Mouse (Mus musculus) MEL (cell line): ENCODE measurements at regions not wholly inside any gene's neighbourhood (a gene's known extent, or its start where the extent isn't known, plus 50 kb on each side); places are given as distances from the start of the nearest gene placed in this dataset.

Experiments used
- DNase-seq: peaks from one replicate; pipeline ENCODE4 v3.0.0; 2011; ENCODE audit warnings: low read depth, low spot score
- H3K27ac ChIP-seq: 2 replicates; pipeline ENCODE4 v1.5.1; 2012; ENCODE audit warnings: low read depth, mild to moderate bottlenecking, control low read depth, low read length, moderate library complexity; ENCODE audit not compliant: control insufficient read depth
- H3K27me3 ChIP-seq, 2 experiments: fragments of 150-350 bp in 1 of 2; sonication (generic) in 1 of 2; 2 replicates each; pipeline ENCODE4 v1.6.1; 2012; ENCODE audit warnings: low read length in 2 of 2, mild to moderate bottlenecking in 2 of 2, improper control_type of control experiment in 1 of 2, moderate library complexity in 1 of 2; ENCODE audit not compliant: insufficient read depth in 2 of 2, control insufficient read depth in 1 of 2
- H3K36me3 ChIP-seq, 2 experiments: 2 replicates each; pipeline ENCODE4 v1.6.1; 2012 to 2014; ENCODE audit warnings: low read length in 2 of 2, improper control_type of control experiment in 1 of 2, inconsistent platforms in 1 of 2, mild to moderate bottlenecking in 1 of 2; ENCODE audit not compliant: insufficient read depth in 2 of 2, control insufficient read depth in 1 of 2
- H3K4me1 ChIP-seq, 2 experiments: fragments of 150-350 bp in 1 of 2; sonication (generic) in 1 of 2; 2 replicates each; pipeline ENCODE4 v1.6.1; 2012; ENCODE audit warnings: low read length in 2 of 2, improper control_type of control experiment in 1 of 2, mild to moderate bottlenecking in 1 of 2; ENCODE audit not compliant: insufficient read depth in 2 of 2, control insufficient read depth in 1 of 2
- H3K4me3 ChIP-seq, 2 experiments: fragments of 150-350 bp in 1 of 2; sonication (generic) in 1 of 2; 2 replicates each; pipeline ENCODE4 v1.5.1; 2012; ENCODE audit warnings: low read depth in 2 of 2, low read length in 2 of 2, mild to moderate bottlenecking in 2 of 2, moderate library complexity in 2 of 2, control low read depth in 1 of 2, improper control_type of control experiment in 1 of 2; ENCODE audit not compliant: control insufficient read depth in 1 of 2, insufficient read depth in 1 of 2
- H3K79me2 ChIP-seq: 2 replicates; pipeline ENCODE4 v1.6.1; 2012; ENCODE audit warnings: mild to moderate bottlenecking, low read length, moderate library complexity; ENCODE audit not compliant: control insufficient read depth, poor library complexity, insufficient read depth
- H3K9ac ChIP-seq: 2 replicates; pipeline ENCODE4 v1.6.1; 2012; ENCODE audit warnings: low read depth, mild to moderate bottlenecking, control low read depth, low read length, moderate library complexity; ENCODE audit not compliant: control insufficient read depth, poor library complexity, severe bottlenecking
- H3K9me3 ChIP-seq: fragments of 150-350 bp; sonication (generic); replicated peaks from 2 replicates; pipeline ENCODE4 v1.6.1; 2012; ENCODE audit warnings: mild to moderate bottlenecking, low read length, improper control_type of control experiment, moderate library complexity; ENCODE audit not compliant: insufficient read depth
- CTCF ChIP-seq, 3 experiments: IDR thresholded peaks in 2 of 3; conservative IDR thresholded peaks in 1 of 3; 2 replicates each; pipeline ENCODE4 v1.5.1; 2011 to 2012; ENCODE audit warnings: low read length in 3 of 3, low read depth in 2 of 3, mild to moderate bottlenecking in 2 of 3, improper control_type of control experiment in 1 of 3, inconsistent platforms in 1 of 3, mixed read lengths in 1 of 3, moderate library complexity in 1 of 3; ENCODE audit not compliant: control insufficient read depth in 1 of 3, insufficient read depth in 1 of 3, poor library complexity in 1 of 3, severe bottlenecking in 1 of 3
- E2F4 ChIP-seq: IDR thresholded peaks from 2 replicates; pipeline ENCODE4 v1.6.1; 2011; ENCODE audit warnings: low read depth, low read length, improper control_type of control experiment, borderline replicate concordance
- ELF1 ChIP-seq: IDR thresholded peaks from 2 replicates; pipeline ENCODE4 v1.6.1; 2014; ENCODE audit warnings: low read depth, mild to moderate bottlenecking, inconsistent platforms, low read length, improper control_type of control experiment, moderate library complexity
- ETS1 ChIP-seq: IDR thresholded peaks from 2 replicates; pipeline ENCODE4 v1.6.1; 2012; ENCODE audit warnings: low read depth, mild to moderate bottlenecking, inconsistent platforms, low read length, improper control_type of control experiment, moderate library complexity
- GATA1 ChIP-seq: IDR thresholded peaks from 2 replicates; pipeline ENCODE4 v1.6.1; 2011; ENCODE audit warnings: low read depth, low read length, improper control_type of control experiment
- HCFC1 ChIP-seq: IDR thresholded peaks from 2 replicates; pipeline ENCODE4 v1.6.1; 2012; ENCODE audit warnings: low read depth, mild to moderate bottlenecking, inconsistent platforms, low read length, improper control_type of control experiment, moderate library complexity
- MAZ ChIP-seq: IDR thresholded peaks from 2 replicates; pipeline ENCODE4 v1.6.1; 2012; ENCODE audit warnings: low read depth, mild to moderate bottlenecking, inconsistent platforms, low read length, improper control_type of control experiment
- MEF2A ChIP-seq: IDR thresholded peaks from 2 replicates; pipeline ENCODE4 v1.6.1; 2014; ENCODE audit warnings: low read depth, mild to moderate bottlenecking, inconsistent platforms, low read length, improper control_type of control experiment; ENCODE audit not compliant: poor library complexity, insufficient replicate concordance, severe bottlenecking; ENCODE audit errors: extremely low read depth
- MXI1 ChIP-seq: IDR thresholded peaks from 2 replicates; pipeline ENCODE4 v1.6.1; 2011; ENCODE audit warnings: mild to moderate bottlenecking, low read depth, low read length, improper control_type of control experiment
- MYB ChIP-seq: IDR thresholded peaks from 2 replicates; pipeline ENCODE4 v1.6.1; 2011; ENCODE audit warnings: mild to moderate bottlenecking, low read depth, low read length, improper control_type of control experiment
- NELFE ChIP-seq: IDR thresholded peaks from 2 replicates; pipeline ENCODE4 v1.6.1; 2011; ENCODE audit warnings: low read depth, low read length, improper control_type of control experiment
- NRF1 ChIP-seq: IDR thresholded peaks from 2 replicates; pipeline ENCODE4 v1.6.1; 2014; ENCODE audit warnings: low read depth, mild to moderate bottlenecking, inconsistent platforms, low read length, improper control_type of control experiment, moderate library complexity; ENCODE audit not compliant: poor library complexity, insufficient read depth, severe bottlenecking
- RAD21 ChIP-seq: IDR thresholded peaks from 2 replicates; pipeline ENCODE4 v1.6.1; 2011; ENCODE audit warnings: mild to moderate bottlenecking, low read depth, low read length, improper control_type of control experiment
- RCOR1 ChIP-seq: IDR thresholded peaks from 2 replicates; pipeline ENCODE4 v1.6.1; 2012; ENCODE audit warnings: low read depth, mild to moderate bottlenecking, inconsistent platforms, low read length, improper control_type of control experiment
- SIN3A ChIP-seq: IDR thresholded peaks from 2 replicates; pipeline ENCODE4 v1.6.1; 2012; ENCODE audit warnings: low read length, improper control_type of control experiment, inconsistent platforms
- SMC3 ChIP-seq: IDR thresholded peaks from 2 replicates; pipeline ENCODE4 v1.6.1; 2011; ENCODE audit warnings: low read depth, low read length, improper control_type of control experiment
- TAL1 ChIP-seq: IDR thresholded peaks from 2 replicates; pipeline ENCODE4 v1.6.1; 2012; ENCODE audit warnings: mild to moderate bottlenecking, inconsistent platforms, low read length, moderate library complexity, mixed read lengths
- USF2 ChIP-seq, 2 experiments: IDR thresholded peaks; 2 replicates each; pipeline ENCODE4 v1.6.1; 2011 to 2012; ENCODE audit warnings: improper control_type of control experiment in 2 of 2, low read length in 2 of 2, borderline replicate concordance in 1 of 2, inconsistent platforms in 1 of 2, low read depth in 1 of 2, mild to moderate bottlenecking in 1 of 2; ENCODE audit not compliant: insufficient read depth in 1 of 2
- ZNF384 ChIP-seq: IDR thresholded peaks from 2 replicates; pipeline ENCODE4 v1.6.1; 2012; ENCODE audit warnings: low read depth, mild to moderate bottlenecking, inconsistent platforms, low read length, improper control_type of control experiment

DNA sequence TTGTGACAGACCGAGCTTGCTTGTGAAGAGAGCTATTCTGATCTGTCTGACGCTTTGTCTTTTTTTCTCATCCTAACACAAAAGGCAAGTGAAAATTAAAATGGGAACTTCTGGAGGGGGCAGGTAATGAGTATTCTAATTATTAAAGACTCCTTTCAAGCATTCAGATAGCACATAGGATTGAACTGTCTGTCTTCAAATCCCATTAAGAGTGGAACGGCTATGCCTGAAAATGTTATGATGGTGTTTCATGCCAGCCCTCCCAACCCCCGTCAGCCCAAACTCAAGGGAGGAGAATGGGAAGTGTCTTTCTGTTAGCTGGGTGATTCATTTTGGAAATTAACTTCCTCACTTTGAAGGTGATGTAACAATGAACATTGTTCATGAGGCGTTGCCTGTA, 65.4 kb upstream of the Thsd7b start:
- H3K27me3 ChIP-seq = no peaks in the 10 kb centered on the region
- H3K9me3 ChIP-seq = no peaks in the 10 kb centered on the region
- TF ChIP-seq ETS1 (no peak), ELF1 (no peak), E2F4 (no peak), MYB (no peak), MAZ (no peak), USF2 (IDR thresholded peaks at IDR 0.05; ENCODE audit: borderline replicate concordance in 1 of 2, insufficient read depth in 1 of 2, low read depth in 1 of 2, low read length in 2 of 2) (no peak), SMC3 (no peak), HCFC1 (no peak), MEF2A (no peak), NELFE (no peak), TAL1 (no peak), CTCF (IDR thresholded peaks at IDR 0.05 in 2 of 3, conservative IDR thresholded peaks at IDR 0.05 in 1 of 3; ENCODE audit: control insufficient read depth in 1 of 3, insufficient read depth in 1 of 3, low read depth in 2 of 3, low read length in 3 of 3, poor library complexity in 1 of 3, severe bottlenecking in 1 of 3) (no peak), RAD21 (no peak), SIN3A (no peak), MXI1 (no peak), GATA1 (no peak), ZNF384 (no peak)
- H3K4me3 ChIP-seq = no peak overlapping the region
- H3K36me3 ChIP-seq = no peaks in the 10 kb centered on the region
- no peak for DNase-seq
- no peak overlapping the region for H3K27ac ChIP-seq
- H3K4me1 ChIP-seq = no peaks in the 10 kb centered on the region
- no peak overlapping the region for H3K9ac ChIP-seq
- no peaks in the 10 kb centered on the region for H3K79me2 ChIP-seq

DNA sequence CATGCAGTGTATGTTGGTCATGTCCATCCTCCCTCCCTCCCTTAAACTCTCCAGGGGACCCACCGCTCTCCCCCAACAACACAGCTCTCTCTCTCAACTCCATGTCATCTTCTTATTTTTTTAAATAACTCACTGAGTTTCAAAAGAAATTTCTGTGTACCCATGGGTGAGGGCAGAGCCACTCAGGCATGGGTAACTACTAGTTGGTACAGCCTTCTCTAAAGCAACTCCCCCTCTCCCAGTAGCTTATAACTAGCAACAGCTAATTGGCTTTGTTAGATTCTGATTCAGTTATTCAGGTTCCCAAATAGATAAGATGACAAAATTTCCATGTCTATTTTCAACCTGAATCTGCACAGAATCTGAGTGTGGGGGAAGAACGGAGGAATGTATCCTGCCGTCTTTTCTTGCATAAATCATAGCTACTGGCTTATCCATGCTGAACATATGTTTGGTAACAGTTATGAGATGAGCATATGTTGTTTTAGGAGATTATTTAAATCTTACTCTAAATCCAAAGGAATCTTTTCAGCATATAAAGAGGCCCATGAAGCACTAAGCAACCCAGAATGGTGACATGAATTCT, 92.8 kb upstream of the Thsd7b start:
- no peak overlapping the region for H3K27ac ChIP-seq
- TF ChIP-seq NRF1 (no peak), RAD21 (no peak), RCOR1 (no peak), USF2 (IDR thresholded peaks at IDR 0.05; ENCODE audit: borderline replicate concordance in 1 of 2, insufficient read depth in 1 of 2, low read depth in 1 of 2, low read length in 2 of 2) (no peak)
- H3K4me3 ChIP-seq = no peak overlapping the region
- no peaks in the 10 kb centered on the region for H3K27me3 ChIP-seq
- no peaks in the 10 kb centered on the region for H3K4me1 ChIP-seq
- no peak for DNase-seq
- H3K9me3 ChIP-seq = no peaks in the 10 kb centered on the region
- H3K79me2 ChIP-seq = no peaks in the 10 kb centered on the region
- H3K36me3 ChIP-seq = no peaks in the 10 kb centered on the region
- no peak overlapping the region for H3K9ac ChIP-seq
